Mouse (Mus musculus): ENCODE results near the gene Gm8879.
A peak's percentile ranks its signal among the peaks of the same experiment; 100 is the strongest.
"Not testable (repeated sequence)": the region's sequence is repeated elsewhere in the genome, so short reads cannot be mapped to it uniquely, and the experiment has no call there.

Gm8879 gene

DNA sequence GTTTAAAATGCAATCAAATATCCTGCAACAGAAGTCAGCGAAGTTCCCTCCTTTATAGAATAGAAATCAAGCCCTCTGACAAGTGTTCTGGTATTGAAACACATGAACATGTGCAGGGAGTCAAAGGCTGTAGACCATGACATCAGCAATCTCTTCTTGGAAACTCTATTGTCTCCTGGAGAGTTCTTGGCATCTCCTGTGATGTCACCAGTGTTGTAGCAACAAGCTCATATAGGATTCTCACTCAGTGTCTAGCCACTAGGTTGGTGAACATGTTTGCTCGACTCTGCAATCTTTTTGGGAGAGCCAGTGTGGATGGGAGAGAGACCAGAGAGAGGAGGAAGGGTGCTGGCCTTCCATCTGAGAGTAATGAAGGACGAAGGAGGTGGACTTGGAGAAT is at the start of gene Gm8879:
Gene Gm8879 (plus strand): TSS at position 301 of the 400 bp plus-strand sequence.
- DNase-seq, result not testable (repeated sequence)

DNA sequence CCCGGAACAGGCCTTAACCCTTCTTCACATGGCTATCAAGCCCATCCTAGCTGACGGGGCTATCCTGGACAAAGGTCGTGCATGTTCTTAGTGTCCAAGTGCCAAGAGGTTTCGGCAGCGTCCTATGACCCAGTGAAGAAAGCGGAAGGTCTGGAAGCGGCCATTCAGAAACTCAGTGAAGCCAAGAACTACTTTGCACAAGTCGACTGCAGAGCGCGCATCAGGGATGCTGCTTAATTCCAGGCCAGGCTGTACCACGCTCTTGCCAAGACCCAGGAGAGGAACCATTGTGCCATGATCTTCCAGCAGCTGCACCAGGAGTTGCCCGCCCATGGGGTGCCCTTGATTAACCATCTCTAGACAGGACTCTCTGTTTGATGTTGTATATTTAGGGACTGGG is 10.6 kb downstream of the Gm8879 start:
- peak; percentile 3 to 4 for DNase-seq
